Mouse (Mus musculus) spleen, adult 2 months (tissue): ENCODE data around the gene Ccndbp1. TPM values are rescaled to one million over a fixed set of nuclear protein-coding genes. Genes with fewer than 3 reads are reported as not detected.
"Not testable (repeated sequence)": the region's sequence is repeated elsewhere in the genome, so short reads cannot be mapped to it uniquely, and the experiment has no call there.

Experiments
- DNase-seq, 2 experiments: peaks; one replicate each; pipeline versions ENCODE4 v3.0.0 to v3.0.0-alpha.2; 2012 to 2021; ENCODE audit warnings: low spot score in 2 of 2, low read depth in 1 of 2
- H3K27ac ChIP-seq: fragments of 200-500 bp; 2 replicates; pipeline ENCODE4 v1.5.1; 2012; ENCODE audit warnings: low read length, inconsistent platforms; ENCODE audit not compliant: insufficient read depth
- H3K27me3 ChIP-seq: fragments of 200-500 bp; 2 replicates; pipeline ENCODE4 v1.6.1; 2012; ENCODE audit warnings: mild to moderate bottlenecking, moderate library complexity, low read length, inconsistent platforms; ENCODE audit not compliant: control insufficient read depth, insufficient read depth
- H3K36me3 ChIP-seq: fragments of 200-500 bp; 2 replicates; pipeline ENCODE4 v1.6.1; 2012; ENCODE audit warnings: mild to moderate bottlenecking, low read length, inconsistent platforms; ENCODE audit not compliant: control insufficient read depth, insufficient read depth
- H3K4me1 ChIP-seq: fragments of 200-500 bp; 2 replicates; pipeline ENCODE4 v1.6.1; 2011; ENCODE audit warnings: inconsistent platforms; ENCODE audit not compliant: control insufficient read depth, insufficient read depth, insufficient read length
- H3K4me3 ChIP-seq: fragments of 200-500 bp; 2 replicates; pipeline ENCODE4 v1.5.1; 2011; ENCODE audit warnings: mild to moderate bottlenecking, inconsistent platforms; ENCODE audit not compliant: insufficient read depth, insufficient read length; ENCODE audit errors: extremely low read depth
- CTCF ChIP-seq: fragments of 200-500 bp; IDR thresholded peaks from 2 replicates; pipeline ENCODE4 v1.5.1; 2011; ENCODE audit warnings: mild to moderate bottlenecking, inconsistent platforms; ENCODE audit not compliant: insufficient read depth, insufficient read length, insufficient replicate concordance; ENCODE audit errors: extremely low read depth
- POLR2A ChIP-seq: fragments of 200-500 bp; IDR thresholded peaks from 2 replicates; pipeline ENCODE4 v1.6.1; 2011; ENCODE audit warnings: low read depth, low read length, inconsistent platforms
- WGBS: fragments of 180-500 bp; shearing (Covaris S2); methylation state at CpG from one replicate; pipeline ENCODE4 v1.1.7; 2018; 5-methylcytosine and 5-hydroxymethylcytosine counted together
- polyA plus RNA-seq: library from polyadenylated mRNA; depleted of rRNA; stranded (reverse); fragments of >200 nt; gene quantifications from 2 replicates; pipeline ENCODE4 v1.2.3, GENCODE M21; 2012

Ccndbp1 gene
- polyA plus RNA-seq, 1 experiment = 33.5 TPM

DNA sequence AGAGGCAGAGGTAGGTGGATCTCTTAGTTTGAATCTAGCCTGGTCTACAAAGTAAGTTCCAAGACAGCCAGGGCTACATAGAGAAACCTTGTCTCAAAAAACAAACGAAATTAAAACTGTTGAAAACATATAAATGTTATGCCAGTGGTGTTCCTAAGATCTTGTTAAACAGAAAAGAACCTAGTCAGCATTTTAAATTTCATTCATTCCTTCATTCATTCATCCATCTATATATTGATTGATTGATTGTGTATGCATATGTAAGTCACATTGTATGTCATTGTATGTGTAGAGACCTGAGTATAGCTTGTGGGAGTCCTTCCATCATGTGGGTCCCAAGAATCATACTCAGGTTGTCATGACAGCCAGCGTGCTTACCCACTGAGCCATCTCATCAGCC is 7.3 kb downstream of the Ccndbp1 start:
- DNase-seq = no peak
- H3K27me3 ChIP-seq = no peaks in the 10 kb centered on the region
- no peaks in the 10 kb centered on the region for H3K4me1 ChIP-seq
- H3K27ac ChIP-seq = no peak overlapping the region
- peaks cover 44% of the 10 kb centered on the region for H3K36me3 ChIP-seq
- H3K4me3 ChIP-seq = no peak overlapping the region
- WGBS = 90% methylated on average over 2 of the region's 2 CpGs
- TF ChIP-seq CTCF (no peak), POLR2A (no peak)

DNA sequence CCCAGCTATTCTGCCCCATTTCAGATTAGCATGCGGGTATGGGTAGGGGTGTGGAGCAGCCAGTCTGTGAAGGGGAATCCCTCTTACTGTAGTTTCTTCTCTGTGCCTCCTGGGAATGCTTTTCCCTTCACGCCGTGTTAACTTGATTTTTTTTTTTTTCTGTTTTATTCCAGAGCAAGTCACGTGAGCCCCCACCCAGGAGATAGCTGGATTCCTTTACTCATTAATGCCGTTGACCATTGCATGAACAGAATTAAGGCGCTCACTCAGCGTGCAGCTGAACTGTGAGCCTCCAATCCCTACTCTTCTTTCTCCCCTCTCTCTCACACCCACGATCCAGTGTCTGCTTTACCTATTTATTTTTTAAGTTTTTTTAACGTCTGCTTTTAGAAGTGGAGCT is 8.0 kb downstream of the Ccndbp1 start:
- Histone ChIP-seq H3K4me3 (no peak overlapping the region), H3K36me3 (peaks cover 41% of the 10 kb centered on the region), H3K4me1 (no peaks in the 10 kb centered on the region), H3K27ac (no peak overlapping the region), H3K27me3 (no peaks in the 10 kb centered on the region)
- no peak for DNase-seq
- WGBS = 95% methylated on average over 9 of the region's 9 CpGs
- TF ChIP-seq CTCF (no peak), POLR2A (no peak)

GRCm38 (mm10) chr2:121017151-121017550 is 8.9 kb downstream of the Ccndbp1 start:
- no peak overlapping the region for H3K4me3 ChIP-seq
- H3K36me3 ChIP-seq = peaks cover 34% of the 10 kb centered on the region
- DNase-seq = no peak
- H3K4me1 ChIP-seq = no peaks in the 10 kb centered on the region
- 96% methylated on average over 1 of the region's 1 CpGs for WGBS
- no peaks in the 10 kb centered on the region for H3K27me3 ChIP-seq
- TF ChIP-seq CTCF (no peak), POLR2A (no peak)
- no peak overlapping the region for H3K27ac ChIP-seq

DNA sequence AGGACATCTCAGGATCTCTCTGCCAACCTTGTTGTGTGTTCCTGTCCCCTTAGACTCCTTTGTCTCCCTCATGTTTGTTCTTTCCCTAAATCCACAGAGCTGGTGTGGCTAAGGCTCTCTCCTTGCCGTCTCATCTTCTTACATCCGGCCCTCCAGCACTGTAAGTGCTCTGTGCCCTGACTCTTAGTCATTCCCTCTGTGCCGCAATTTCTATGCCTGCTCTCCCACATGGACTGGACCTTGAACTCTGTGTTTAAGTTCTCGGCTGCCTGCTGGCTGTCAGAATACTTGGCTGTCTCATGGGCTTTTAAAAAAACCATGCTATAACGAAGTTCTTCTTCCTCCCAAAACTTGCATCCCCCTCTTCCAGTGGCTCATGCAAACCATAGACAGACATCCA is 14.7 kb downstream of the Ccndbp1 start:
- WGBS = 86% methylated on average over 5 of the region's 5 CpGs
- DNase-seq = no peak
- Histone ChIP-seq H3K4me3 (no peak overlapping the region), H3K4me1 (no peaks in the 10 kb centered on the region), H3K27me3 (no peaks in the 10 kb centered on the region), H3K27ac (no peak overlapping the region), H3K36me3 (peaks cover under 1% of the 10 kb centered on the region; the same call in 1 of the 2 replicates)
- TF ChIP-seq CTCF (no peak), POLR2A (no peak)

DNA sequence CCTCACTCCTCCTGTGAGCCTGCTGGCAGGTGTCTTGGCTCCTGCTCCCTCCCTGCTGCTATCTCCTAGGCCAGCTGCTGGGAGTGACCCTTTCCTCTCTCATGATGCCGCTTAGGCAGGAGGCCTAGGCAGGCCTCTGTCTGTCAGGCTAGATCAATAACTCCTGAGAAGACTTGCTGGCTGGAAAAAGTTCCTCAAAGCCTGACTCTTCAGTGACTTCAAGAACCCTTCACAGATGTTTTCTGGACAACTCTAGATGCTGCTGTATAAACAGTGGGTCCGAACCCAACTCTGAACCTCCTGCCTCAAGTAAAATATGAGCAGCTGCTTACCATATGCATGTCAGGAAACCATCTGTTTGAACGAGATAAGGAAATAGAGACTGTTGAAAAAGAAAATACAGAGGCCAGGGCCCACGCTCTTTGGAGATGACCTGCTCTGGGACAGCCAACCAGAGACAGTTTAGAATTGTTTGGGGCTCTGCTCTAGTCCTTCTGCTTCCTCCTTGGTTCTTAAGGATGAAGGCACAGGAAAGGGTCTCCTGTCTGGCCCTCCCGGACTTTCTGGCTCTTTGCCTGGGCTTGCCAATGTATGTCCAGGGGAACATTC is 28.6 kb downstream of the Ccndbp1 start, which contains the start of gene Epb42:
Gene Epb42, minus strand, starts transcription at position 340 of the 609 bp plus-strand sequence.
- Histone ChIP-seq H3K36me3 (no peaks in the 10 kb centered on the region), H3K4me3 (no peak within 1 kb of the TSS), H3K27ac (peak within 1 kb of the TSS; percentile 45; the same call in 1 of the 2 replicates), H3K27me3 (no peaks in the 10 kb centered on the region), H3K4me1 (no peaks in the 10 kb centered on the region)
- TF ChIP-seq CTCF = no peak
- no peak for DNase-seq
- 47% methylated on average over 5 of the region's 5 CpGs for WGBS

DNA sequence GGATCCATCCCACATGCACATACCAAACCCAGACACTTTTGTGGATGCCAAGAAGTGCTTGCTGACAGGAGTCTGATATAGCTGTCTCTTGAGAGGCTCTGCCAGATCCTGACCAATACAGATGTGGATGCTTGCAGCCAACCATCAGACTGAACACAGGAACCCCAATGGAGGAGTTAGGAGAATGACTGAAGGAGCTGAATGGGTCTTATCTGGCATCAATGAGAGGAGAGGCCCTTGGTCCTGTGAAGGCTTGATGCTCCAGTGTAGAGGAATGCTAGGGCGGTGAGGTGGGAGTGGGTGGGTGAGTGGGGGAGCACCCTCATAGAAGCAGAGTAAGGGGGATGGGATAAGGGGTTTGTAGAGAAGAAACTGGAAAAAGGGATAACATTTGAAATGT is 30.6 kb downstream of the Ccndbp1 start:
- H3K27ac ChIP-seq, H3K36me3 ChIP-seq, H3K4me3 ChIP-seq, H3K4me1 ChIP-seq, H3K27me3 ChIP-seq, DNase-seq: not testable (repeated sequence)
- WGBS = 94% methylated on average over 1 of the region's 1 CpGs

- no peak for TF ChIP-seq CTCF
- TF ChIP-seq POLR2A = no peak
- no peak for DNase-seq
- WGBS = 100% methylated on average over 1 of the region's 1 CpGs
- Histone ChIP-seq H3K4me1 (no peaks in the 10 kb centered on the region), H3K4me3 (no peak overlapping the region), H3K27ac (no peak overlapping the region), H3K36me3 (no peaks in the 10 kb centered on the region), H3K27me3 (no peaks in the 10 kb centered on the region)
Measured at GRCm38 (mm10) chr2:121039382-121039781, 31.2 kb downstream of the Ccndbp1 start.
